Mouse (Mus musculus) lung, postnatal 10 days (tissue): Measurements from ENCODE around the gene Ncstn.

Experiments used
- DNase-seq: peaks from one replicate; pipeline ENCODE4 v3.0.0; 2021

Ncstn gene

GRCm38 (mm10) chr1:172026201-172026901 lies 56.2 kb downstream of the Ncstn start:
- peak; percentile 32 for DNase-seq

GRCm38 (mm10) chr1:172025201-172025904 lies 57.2 kb downstream of the Ncstn start:
- no peak for DNase-seq

- no peak for DNase-seq
Observed at GRCm38 (mm10) chr1:172024140-172024895, 58.3 kb downstream of the Ncstn start.

- DNase-seq, result no peak
Observed at GRCm38 (mm10) chr1:172019863-172020521, 62.6 kb downstream of the Ncstn start.

- peak; percentile 24 for DNase-seq
Observed at GRCm38 (mm10) chr1:172019339-172019738, 63.3 kb downstream of the Ncstn start.

- no peak for DNase-seq
Observed at GRCm38 (mm10) chr1:172018336-172019311, 64.0 kb downstream of the Ncstn start.

- no peak for DNase-seq
Observed at GRCm38 (mm10) chr1:172017517-172018070, 65.0 kb downstream of the Ncstn start.

- DNase-seq, result no peak
Observed at GRCm38 (mm10) chr1:172016660-172017516, 65.7 kb downstream of the Ncstn start.

GRCm38 (mm10) chr1:172016031-172016430 lies 66.6 kb downstream of the Ncstn start:
- no peak for DNase-seq
